Mouse (Mus musculus) kidney, adult 2 months (tissue): ENCODE data around the gene Klhl2.

Source experiments
- CTCF ChIP-seq: fragments of 200-500 bp; conservative IDR thresholded peaks from 2 replicates; pipeline ENCODE4 v1.5.1; 2011; ENCODE audit warnings: low read depth, mild to moderate bottlenecking, control low read depth, low read length, moderate library complexity, mixed read lengths; ENCODE audit not compliant: insufficient read depth, insufficient read length
- POLR2A ChIP-seq: fragments of 200-500 bp; IDR thresholded peaks from one replicate; pipeline ENCODE4 v1.6.1; 2011; ENCODE audit warnings: low read depth, low read length, control low read depth

- TF ChIP-seq CTCF = no peak
- TF ChIP-seq POLR2A = no peak
Observed at GRCm38 (mm10) chr8:64691591-64692401, 158.0 kb downstream of the Klhl2 start.
